Mouse (Mus musculus) Muller cell, postnatal 12 days (primary cell): ENCODE data around the gene C6.

ENCODE experiments used
- DNase-seq: peaks from one replicate; pipeline ENCODE4 v3.0.0-alpha.2; 2015; ENCODE audit errors: inconsistent ontology term

Gene C6

GRCm38 (mm10) chr15:4726830-4727310 lies at the start of gene C6:
Gene C6 (plus strand): TSS chr15:4727175.
- DNase-seq, result no peak

GRCm38 (mm10) chr15:4697604-4698003 lies 29.4 kb upstream of the C6 start:
- no peak for DNase-seq

- DNase-seq, result no peak
These were observed 7.2 kb downstream of the C6 start for GRCm38 (mm10) chr15:4734150-4734549.

- no peak for DNase-seq
These were observed 8.1 kb downstream of the C6 start for GRCm38 (mm10) chr15:4734996-4735609.

- DNase-seq, result no peak
These were observed 20.7 kb downstream of the C6 start for GRCm38 (mm10) chr15:4747656-4748055.

GRCm38 (mm10) chr15:4790378-4790777 lies 63.4 kb downstream of the C6 start:
- DNase-seq, result no peak

GRCm38 (mm10) chr15:4796861-4797260 lies 69.9 kb downstream of the C6 start:
- peak; percentile 9 for DNase-seq

GRCm38 (mm10) chr15:4804256-4804655 lies 77.3 kb downstream of the C6 start:
- no peak for DNase-seq

GRCm38 (mm10) chr15:4808131-4808530 lies 81.2 kb downstream of the C6 start:
- DNase-seq, result no peak

GRCm38 (mm10) chr15:4814976-4815375 lies 88.0 kb downstream of the C6 start:
- DNase-seq, result no peak

GRCm38 (mm10) chr15:4815711-4816110 lies 88.7 kb downstream of the C6 start:
- peak; percentile 25 for DNase-seq

GRCm38 (mm10) chr15:4816752-4817493 lies 89.9 kb downstream of the C6 start:
- no peak for DNase-seq

- no peak for DNase-seq
These were observed 91.5 kb downstream of the C6 start for GRCm38 (mm10) chr15:4818437-4818836.

- no peak for DNase-seq
These were observed 94.2 kb downstream of the C6 start for GRCm38 (mm10) chr15:4821161-4821560.

- no peak for DNase-seq
These were observed 94.8 kb downstream of the C6 start for GRCm38 (mm10) chr15:4821824-4822223.

- DNase-seq, result no peak
These were observed 100.8 kb downstream of the C6 start for GRCm38 (mm10) chr15:4827736-4828135.

GRCm38 (mm10) chr15:4836354-4836753 lies 109.4 kb downstream of the C6 start:
- DNase-seq, result peak; percentile 7

GRCm38 (mm10) chr15:4850015-4850414 lies 123.0 kb downstream of the C6 start:
- DNase-seq, result no peak
